Mouse (Mus musculus): Measurements from ENCODE around the gene Polm. TPM values are rescaled to one million over a fixed set of nuclear protein-coding genes. Genes with fewer than 3 reads are reported as not detected.

The Polm gene
- polyA plus RNA-seq, 1 experiment from 2014 or later: 2.0 TPM

DNA sequence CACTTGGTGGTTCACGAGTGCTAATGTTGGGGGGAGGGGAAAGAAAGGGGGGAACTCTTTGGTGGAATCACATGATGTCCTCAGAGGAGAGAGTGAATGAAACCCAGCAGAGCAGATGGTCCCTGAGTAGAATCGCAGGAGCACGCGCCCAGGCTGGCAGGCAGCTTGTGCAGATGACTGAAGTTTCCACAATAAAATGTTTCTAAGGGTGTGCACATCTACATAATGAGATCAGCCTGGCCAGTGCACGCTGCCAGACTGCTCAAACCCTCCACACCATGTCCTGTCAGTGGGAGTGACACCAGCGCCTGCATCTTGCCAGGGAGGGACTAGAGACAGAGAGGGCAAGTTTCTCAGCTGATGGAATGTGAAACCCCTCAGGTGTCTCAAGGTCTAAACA is 10.9 kb upstream of the Polm start:
- H3K27me3 ChIP-seq (ENCODE audit: control insufficient read depth, insufficient read depth, low read depth, low read length): no peaks in the 10 kb centered on the region
- H3K9ac ChIP-seq (ENCODE audit: low read depth, low read length): no peak overlapping the region
- H3K4me3 ChIP-seq (ENCODE audit: low read depth, low read length): no peak overlapping the region
- H3K27ac ChIP-seq (ENCODE audit: low read length): no peak overlapping the region
- 63% methylated on average over 6 of the region's 6 CpGs for WGBS (ENCODE audit: insufficient replicate concordance)
- no peaks in the 10 kb centered on the region for H3K9me3 ChIP-seq (replicated peaks; ENCODE audit: control insufficient read depth, low read length)
- H3K4me1 ChIP-seq (ENCODE audit: control insufficient read depth, low read depth, low read length): no peaks in the 10 kb centered on the region
- no peaks in the 10 kb centered on the region for H3K36me3 ChIP-seq (ENCODE audit: control insufficient read depth, insufficient read depth)
- H3K4me2 ChIP-seq (ENCODE audit: low read depth, low read length): no peak overlapping the region
- ATAC-seq (ENCODE audit: low read depth): no peak

DNA sequence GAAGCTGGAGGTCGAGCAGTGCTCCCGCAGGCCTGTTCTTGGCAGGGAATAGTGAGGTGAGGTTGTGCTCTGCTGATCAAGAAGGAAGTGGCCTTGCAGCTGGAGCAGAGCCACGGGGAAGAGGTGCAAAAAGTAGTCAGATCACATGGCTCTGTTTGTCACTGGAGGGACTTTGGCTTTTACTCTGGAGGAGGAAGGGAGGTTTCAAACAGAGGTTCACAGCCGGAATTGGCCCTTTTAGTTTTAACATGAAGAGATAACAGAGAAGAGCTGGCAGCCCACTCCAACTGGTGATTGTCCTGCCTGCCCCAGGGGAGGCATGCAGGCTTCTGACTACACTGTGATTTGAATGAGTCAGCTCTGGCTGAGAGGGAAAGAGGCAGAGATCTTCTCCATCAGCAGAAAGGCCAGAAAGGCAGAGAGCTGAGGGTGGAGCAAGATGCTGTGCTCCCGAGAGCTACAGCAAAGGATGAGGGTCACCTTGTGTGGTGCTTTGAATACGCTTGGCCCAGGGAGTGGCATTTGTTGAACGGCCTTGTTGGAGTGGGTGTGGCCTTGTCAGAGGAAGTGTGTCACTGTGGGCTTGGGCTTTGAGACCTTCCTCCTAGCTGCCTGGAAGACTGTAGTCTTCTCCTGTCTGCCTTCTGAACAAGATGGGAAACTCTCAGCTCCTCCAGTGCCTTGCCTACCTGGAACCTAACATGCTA is 9.0 kb upstream of the Polm start:
- ATAC-seq (ENCODE audit: low read depth): peak; percentile 62; the same call in 1 of the 2 replicates
- H3K36me3 ChIP-seq (ENCODE audit: control insufficient read depth, insufficient read depth): no peaks in the 10 kb centered on the region
- WGBS (ENCODE audit: insufficient replicate concordance): 46% methylated on average over 7 of the region's 7 CpGs

DNA sequence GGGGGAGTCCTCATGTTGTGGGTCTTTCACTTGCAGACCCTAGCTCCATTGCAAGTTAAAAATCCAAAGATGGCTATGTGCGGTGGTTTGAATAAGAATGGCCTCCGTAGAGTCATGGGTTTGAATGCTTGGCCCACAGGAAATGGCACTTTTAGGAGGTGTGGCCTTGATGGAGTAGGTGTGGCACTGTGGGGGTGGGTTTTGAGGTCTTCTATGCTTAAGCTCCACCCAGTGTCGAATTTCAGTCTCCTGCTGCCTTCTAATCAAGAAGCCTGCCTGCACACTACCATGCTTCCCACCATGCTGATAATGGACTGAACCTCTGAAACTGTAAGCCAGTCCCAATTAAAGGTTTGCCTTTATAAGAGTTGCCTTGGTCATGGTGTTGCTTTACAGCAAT is 5.3 kb upstream of the Polm start:
- H3K36me3 ChIP-seq (ENCODE audit: control insufficient read depth, insufficient read depth): no peaks in the 10 kb centered on the region
- no peak for ATAC-seq (ENCODE audit: low read depth)
- no peak overlapping the region for H3K4me3 ChIP-seq (ENCODE audit: low read depth, low read length)
- H3K9ac ChIP-seq (ENCODE audit: low read depth, low read length): no peak overlapping the region
- H3K4me2 ChIP-seq (ENCODE audit: low read depth, low read length): no peak overlapping the region
- no peaks in the 10 kb centered on the region for H3K4me1 ChIP-seq (ENCODE audit: control insufficient read depth, low read depth, low read length)
- no peaks in the 10 kb centered on the region for H3K27me3 ChIP-seq (ENCODE audit: control insufficient read depth, insufficient read depth, low read depth, low read length)
- 64% methylated on average over 3 of the region's 3 CpGs for WGBS (ENCODE audit: insufficient replicate concordance)
- H3K9me3 ChIP-seq (replicated peaks; ENCODE audit: control insufficient read depth, low read length): no peaks in the 10 kb centered on the region
- H3K27ac ChIP-seq (ENCODE audit: low read length): no peak overlapping the region

More for the DNA sequence above, 9.0 kb upstream of the Polm start:
- Histone ChIP-seq H3K27me3 (ENCODE audit: control insufficient read depth, insufficient read depth, low read depth, low read length) (no peaks in the 10 kb centered on the region), H3K9ac (ENCODE audit: low read depth, low read length) (no peak overlapping the region), H3K9me3 (replicated peaks; ENCODE audit: control insufficient read depth, low read length) (no peaks in the 10 kb centered on the region), H3K4me1 (ENCODE audit: control insufficient read depth, low read depth, low read length) (no peaks in the 10 kb centered on the region), H3K4me3 (ENCODE audit: low read depth, low read length) (no peak overlapping the region), H3K4me2 (ENCODE audit: low read depth, low read length) (no peak overlapping the region), H3K27ac (ENCODE audit: low read length) (no peak overlapping the region)

DNA sequence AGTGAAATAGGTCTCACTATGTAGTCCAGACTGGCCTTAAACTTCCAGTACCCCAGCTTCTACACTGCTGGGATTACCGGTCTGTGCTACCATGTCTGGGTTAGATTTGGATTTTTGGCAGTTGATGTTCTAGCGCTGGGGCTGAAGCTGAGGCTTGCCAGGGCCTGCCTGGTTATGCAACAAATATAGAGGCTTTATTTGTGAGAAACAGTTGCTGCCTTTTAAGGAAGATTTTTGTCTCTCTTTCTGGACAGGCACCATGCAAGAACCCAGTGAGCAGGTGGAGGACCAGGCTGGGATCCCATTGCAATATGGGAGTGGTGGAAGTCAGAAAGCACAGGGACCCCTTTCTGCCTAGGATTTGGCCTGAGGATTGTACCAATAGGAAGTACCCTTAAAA is 3.9 kb upstream of the Polm start:
- Histone ChIP-seq H3K9ac (ENCODE audit: low read depth, low read length) (no peak overlapping the region), H3K4me3 (ENCODE audit: low read depth, low read length) (no peak overlapping the region), H3K9me3 (replicated peaks; ENCODE audit: control insufficient read depth, low read length) (no peaks in the 10 kb centered on the region), H3K27ac (ENCODE audit: low read length) (no peak overlapping the region), H3K4me1 (ENCODE audit: control insufficient read depth, low read depth, low read length) (peaks cover 6% of the 10 kb centered on the region; the same call in 1 of the 2 replicates), H3K36me3 (ENCODE audit: control insufficient read depth, insufficient read depth) (no peaks in the 10 kb centered on the region), H3K4me2 (ENCODE audit: low read depth, low read length) (no peak overlapping the region), H3K27me3 (ENCODE audit: control insufficient read depth, insufficient read depth, low read depth, low read length) (no peaks in the 10 kb centered on the region)
- 77% methylated on average over 2 of the region's 2 CpGs for WGBS (ENCODE audit: insufficient replicate concordance)
- ATAC-seq (ENCODE audit: low read depth): no peak

DNA sequence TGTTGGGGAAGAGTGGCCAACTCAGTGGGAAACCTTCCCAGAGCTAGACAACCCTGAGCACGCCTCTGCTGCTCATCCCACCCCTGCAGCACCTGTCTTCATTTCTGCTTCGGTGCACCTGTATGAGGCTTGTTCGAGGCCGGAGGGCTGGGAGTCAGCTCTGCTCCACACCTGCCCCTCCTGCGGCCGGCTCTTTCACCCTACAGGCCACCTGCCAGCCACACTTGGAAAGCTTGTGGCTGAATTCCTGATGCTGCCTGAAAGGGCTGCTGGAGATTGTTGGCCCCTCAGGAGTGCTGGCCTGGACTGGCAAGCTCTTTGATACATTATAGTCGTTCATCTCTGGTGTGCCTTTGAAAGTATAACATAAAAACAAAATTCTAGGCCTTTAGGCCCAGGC is 2.5 kb upstream of the Polm start:
- Histone ChIP-seq H3K27ac (ENCODE audit: low read length) (no peak overlapping the region), H3K9me3 (replicated peaks; ENCODE audit: control insufficient read depth, low read length) (no peaks in the 10 kb centered on the region), H3K4me3 (ENCODE audit: low read depth, low read length) (no peak overlapping the region), H3K27me3 (ENCODE audit: control insufficient read depth, insufficient read depth, low read depth, low read length) (no peaks in the 10 kb centered on the region), H3K36me3 (ENCODE audit: control insufficient read depth, insufficient read depth) (no peaks in the 10 kb centered on the region), H3K4me1 (ENCODE audit: control insufficient read depth, low read depth, low read length) (peaks cover 6% of the 10 kb centered on the region; the same call in 1 of the 2 replicates), H3K4me2 (ENCODE audit: low read depth, low read length) (no peak overlapping the region), H3K9ac (ENCODE audit: low read depth, low read length) (no peak overlapping the region)
- ATAC-seq (ENCODE audit: low read depth): no peak
- 76% methylated on average over 7 of the region's 7 CpGs for WGBS (ENCODE audit: insufficient replicate concordance)

DNA sequence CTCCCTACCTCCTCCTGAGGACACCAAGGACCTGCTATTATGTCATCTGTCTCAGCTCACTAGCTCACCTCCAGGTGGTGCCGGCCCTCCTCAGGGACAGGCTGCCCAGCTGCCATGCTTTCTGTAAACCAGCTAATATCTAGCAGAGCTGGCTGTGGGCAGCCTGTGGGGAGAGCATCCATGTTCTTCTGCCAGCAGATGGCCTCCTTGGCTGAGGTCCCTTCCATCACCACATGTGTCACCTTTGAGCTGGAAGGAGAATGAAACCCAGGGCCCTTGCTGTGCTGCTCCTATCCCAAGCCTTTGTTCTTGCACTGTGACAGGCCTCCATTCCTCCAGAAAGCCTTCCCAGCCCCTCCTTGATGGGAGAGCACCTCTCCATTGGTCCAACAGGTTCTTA is 1.7 kb downstream of the Polm start:
- Histone ChIP-seq H3K4me2 (ENCODE audit: low read depth, low read length) (no peak overlapping the region), H3K27ac (ENCODE audit: low read length) (no peak overlapping the region)
- 54% methylated on average over 1 of the region's 1 CpGs for WGBS (ENCODE audit: insufficient replicate concordance)

DNA sequence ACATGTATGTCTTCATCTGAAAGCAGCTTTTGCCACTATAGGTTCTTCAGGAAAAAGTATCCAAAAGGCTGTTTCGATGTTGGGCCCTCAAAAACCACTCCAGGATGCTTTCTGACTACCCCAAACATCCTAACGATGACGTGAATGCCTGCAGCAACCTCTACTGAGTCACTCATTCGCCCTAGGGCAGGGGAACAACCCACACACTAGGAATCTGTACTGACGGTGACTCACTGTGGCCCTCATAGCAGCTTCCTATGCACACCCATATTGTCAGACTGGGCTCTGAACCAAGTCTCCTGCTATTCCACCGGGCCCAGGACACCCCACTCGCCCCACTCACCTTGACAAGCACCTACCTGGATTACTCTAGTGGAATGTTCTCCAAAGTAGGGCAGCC is 2.8 kb downstream of the Polm start:
- no peak for ATAC-seq (ENCODE audit: low read depth)
- no peak overlapping the region for H3K4me2 ChIP-seq (ENCODE audit: low read depth, low read length)
- H3K4me1 ChIP-seq (ENCODE audit: control insufficient read depth, low read depth, low read length): peaks cover 6% of the 10 kb centered on the region; the same call in 1 of the 2 replicates
- WGBS (ENCODE audit: insufficient replicate concordance): 75% methylated on average over 7 of the region's 7 CpGs
- H3K9me3 ChIP-seq (replicated peaks; ENCODE audit: control insufficient read depth, low read length): no peaks in the 10 kb centered on the region
- no peaks in the 10 kb centered on the region; the same call in none of the 2 replicates for H3K36me3 ChIP-seq (ENCODE audit: control insufficient read depth, insufficient read depth)
- no peak overlapping the region for H3K9ac ChIP-seq (ENCODE audit: low read depth, low read length)
- no peak overlapping the region for H3K27ac ChIP-seq (ENCODE audit: low read length)
- H3K4me3 ChIP-seq (ENCODE audit: low read depth, low read length): no peak overlapping the region
- H3K27me3 ChIP-seq (ENCODE audit: control insufficient read depth, insufficient read depth, low read depth, low read length): no peaks in the 10 kb centered on the region

More for the DNA sequence above, 1.7 kb downstream of the Polm start:
- no peaks in the 10 kb centered on the region for H3K9me3 ChIP-seq (replicated peaks; ENCODE audit: control insufficient read depth, low read length)
- H3K27me3 ChIP-seq (ENCODE audit: control insufficient read depth, insufficient read depth, low read depth, low read length): no peaks in the 10 kb centered on the region
- H3K4me3 ChIP-seq (ENCODE audit: low read depth, low read length): no peak overlapping the region
- no peaks in the 10 kb centered on the region; the same call in 1 of the 2 replicates for H3K36me3 ChIP-seq (ENCODE audit: control insufficient read depth, insufficient read depth)
- H3K4me1 ChIP-seq (ENCODE audit: control insufficient read depth, low read depth, low read length): peaks cover 6% of the 10 kb centered on the region; the same call in 1 of the 2 replicates
- H3K9ac ChIP-seq (ENCODE audit: low read depth, low read length): no peak overlapping the region
- ATAC-seq (ENCODE audit: low read depth): no peak

DNA sequence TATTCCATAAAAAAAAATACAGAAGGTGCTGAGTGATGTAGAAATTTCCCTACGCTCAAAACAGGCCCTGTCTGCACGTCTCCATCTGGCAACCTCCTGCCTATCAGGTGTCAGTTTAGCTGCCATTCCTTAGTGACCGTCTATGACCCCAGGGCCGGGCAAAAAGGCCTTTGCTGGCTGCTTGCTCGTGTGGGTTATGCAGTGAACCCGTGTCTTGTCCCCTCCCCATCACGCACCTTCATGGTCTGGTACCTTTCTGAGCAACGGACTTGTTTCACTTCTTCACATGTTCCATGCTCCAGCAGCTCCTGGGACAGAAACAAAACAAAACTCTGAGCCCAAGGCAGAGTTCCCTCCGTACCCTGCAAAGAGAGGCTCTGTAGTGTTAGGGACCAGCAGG is 3.3 kb downstream of the Polm start:
- Histone ChIP-seq H3K27me3 (ENCODE audit: control insufficient read depth, insufficient read depth, low read depth, low read length) (no peaks in the 10 kb centered on the region), H3K4me2 (ENCODE audit: low read depth, low read length) (no peak overlapping the region), H3K9ac (ENCODE audit: low read depth, low read length) (no peak overlapping the region), H3K4me3 (ENCODE audit: low read depth, low read length) (no peak overlapping the region), H3K4me1 (ENCODE audit: control insufficient read depth, low read depth, low read length) (peaks cover 6% of the 10 kb centered on the region; the same call in 1 of the 2 replicates), H3K27ac (ENCODE audit: low read length) (no peak overlapping the region), H3K36me3 (ENCODE audit: control insufficient read depth, insufficient read depth) (no peaks in the 10 kb centered on the region; the same call in none of the 2 replicates), H3K9me3 (replicated peaks; ENCODE audit: control insufficient read depth, low read length) (no peaks in the 10 kb centered on the region)
- WGBS (ENCODE audit: insufficient replicate concordance): 74% methylated on average over 9 of the region's 9 CpGs
- no peak for ATAC-seq (ENCODE audit: low read depth)

DNA sequence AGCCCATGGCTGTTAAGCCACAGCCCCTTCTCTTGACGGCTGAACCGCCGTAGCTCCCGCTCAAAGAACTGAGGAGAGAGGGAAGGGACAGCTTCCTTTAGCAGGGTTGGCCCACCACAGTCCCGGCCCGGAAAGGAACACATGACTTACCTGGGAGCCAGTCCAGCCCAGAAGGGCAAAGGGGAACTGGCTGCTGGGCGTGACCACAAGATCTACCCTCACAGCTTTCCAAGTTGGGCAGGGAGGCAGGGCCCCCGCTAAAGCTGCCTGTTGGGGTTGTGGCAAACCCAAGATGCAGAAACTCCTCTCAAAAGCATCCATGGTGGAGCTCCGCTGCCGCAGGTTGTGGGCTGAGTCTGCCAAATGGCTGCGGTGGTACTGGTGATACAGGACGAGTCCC is 8.5 kb downstream of the Polm start:
- Histone ChIP-seq H3K27ac (ENCODE audit: low read length) (no peak overlapping the region), H3K9ac (ENCODE audit: low read depth, low read length) (no peak overlapping the region), H3K4me3 (ENCODE audit: low read depth, low read length) (no peak overlapping the region), H3K36me3 (ENCODE audit: control insufficient read depth, insufficient read depth) (no peaks in the 10 kb centered on the region; the same call in 1 of the 2 replicates), H3K4me2 (ENCODE audit: low read depth, low read length) (no peak overlapping the region), H3K27me3 (ENCODE audit: control insufficient read depth, insufficient read depth, low read depth, low read length) (no peaks in the 10 kb centered on the region), H3K9me3 (replicated peaks; ENCODE audit: control insufficient read depth, low read length) (no peaks in the 10 kb centered on the region), H3K4me1 (ENCODE audit: control insufficient read depth, low read depth, low read length) (peaks cover 2% of the 10 kb centered on the region; the same call in 1 of the 2 replicates)
- whole genome bisulfite sequencing (ENCODE audit: insufficient replicate concordance): 67% methylated on average over 12 of the region's 12 CpGs
- ATAC-seq (ENCODE audit: low read depth): no peak

All from liver, embryonic 16.5 days (tissue).